Mouse (Mus musculus) intestine, embryonic 14.5 days (tissue): Measurements from ENCODE around the gene Tspan9. TPM values are rescaled to one million over a fixed set of nuclear protein-coding genes. Genes with fewer than 3 reads are reported as not detected.

Experiments used
- ATAC-seq: fragments of 200-750 bp; cut with Nextera tagmentation; replicated peaks from 2 replicates; pipeline ENCODE4 v1.8.0; 2017; ENCODE audit warnings: low read depth, moderate number of reproducible peaks, moderate TSS enrichment, moderate library complexity; ENCODE audit not compliant: low FRiP score, low TSS enrichment
- DNase-seq: peaks from one replicate; pipeline ENCODE4 v3.0.0-alpha.2; 2018; ENCODE audit warnings: low spot score
- H3K27ac ChIP-seq: fragments of 300-500 bp; sonication (generic); 2 replicates; pipeline ENCODE4 v1.5.1; 2014; ENCODE audit warnings: low read depth, mild to moderate bottlenecking, control low read depth
- H3K27me3 ChIP-seq: fragments of 300-500 bp; sonication (generic); replicated peaks from 2 replicates; pipeline ENCODE4 v1.6.1; 2014; ENCODE audit warnings: low read length, control low read depth; ENCODE audit not compliant: control insufficient read depth, insufficient read depth
- H3K36me3 ChIP-seq: fragments of 300-500 bp; sonication (generic); 2 replicates; pipeline ENCODE4 v1.6.1; 2014; ENCODE audit warnings: low read length, control low read depth; ENCODE audit not compliant: control insufficient read depth, insufficient read depth
- H3K4me1 ChIP-seq: fragments of 300-500 bp; sonication (generic); replicated peaks from 2 replicates; pipeline ENCODE4 v1.6.1; 2014; ENCODE audit warnings: low read length, control low read depth, mixed read lengths; ENCODE audit not compliant: control insufficient read depth, insufficient read depth
- H3K4me2 ChIP-seq: fragments of 300-500 bp; sonication (generic); 2 replicates; pipeline ENCODE4 v1.6.1; 2014; ENCODE audit warnings: low read length
- H3K4me3 ChIP-seq: fragments of 300-500 bp; sonication (generic); 2 replicates; pipeline ENCODE4 v1.5.1; 2014; ENCODE audit warnings: low read depth, low read length, control low read depth, mixed read lengths
- H3K9ac ChIP-seq: fragments of 300-500 bp; sonication (generic); 2 replicates; pipeline ENCODE4 v1.6.1; 2014; ENCODE audit warnings: mild to moderate bottlenecking, low read length
- H3K9me3 ChIP-seq: fragments of 300-500 bp; sonication (generic); 2 replicates; pipeline ENCODE4 v1.6.1; 2016; ENCODE audit warnings: low read length, control low read depth; ENCODE audit not compliant: control insufficient read depth
- WGBS: fragments of 180-500 bp; shearing (Covaris S2); extraction: QIAGEN DNeasy Blood & Tissue Kit; methylation state at CpG from one replicate; pipeline ENCODE4 v1.1.7; 2014; 5-methylcytosine and 5-hydroxymethylcytosine counted together
- polyA plus RNA-seq: library from polyadenylated mRNA; unstranded; fragments of >200 nt; fragmentation: Nextera tagmentation; extraction: Ambion mirVana; gene quantifications from 2 replicates; pipeline ENCODE4 v1.2.1, GENCODE M21; 2014

Gene Tspan9
- polyA plus RNA-seq, 1 experiment from 2014 or later = 113 TPM

- no peaks in the 10 kb centered on the region for H3K9me3 ChIP-seq
- no peak for DNase-seq
- H3K4me2 ChIP-seq = no peak overlapping the region
- H3K4me3 ChIP-seq = no peak overlapping the region
- H3K27ac ChIP-seq = no peak overlapping the region
- no peak overlapping the region for H3K9ac ChIP-seq
- WGBS = 79% methylated on average over 5 of the region's 5 CpGs
- ATAC-seq = no peak
- no peaks in the 10 kb centered on the region for H3K36me3 ChIP-seq
- H3K27me3 ChIP-seq = no peaks in the 10 kb centered on the region
- peaks cover 8% of the 10 kb centered on the region; the same call in 1 of the 2 replicates for H3K4me1 ChIP-seq
These were observed 171.5 kb downstream of the Tspan9 start for GRCm38 (mm10) chr6:127971931-127972330.

GRCm38 (mm10) chr6:127970848-127971247 is 172.5 kb downstream of the Tspan9 start:
- no peak overlapping the region for H3K9ac ChIP-seq
- peaks cover 10% of the 10 kb centered on the region; the same call in 1 of the 2 replicates for H3K36me3 ChIP-seq
- WGBS = 62% methylated on average over 5 of the region's 5 CpGs
- no peak overlapping the region for H3K27ac ChIP-seq
- no peaks in the 10 kb centered on the region for H3K27me3 ChIP-seq
- no peak overlapping the region for H3K4me3 ChIP-seq
- H3K4me2 ChIP-seq = no peak overlapping the region
- H3K4me1 ChIP-seq = peaks cover 8% of the 10 kb centered on the region; the same call in 1 of the 2 replicates
- DNase-seq (no peak), ATAC-seq (no peak)
- H3K9me3 ChIP-seq = no peaks in the 10 kb centered on the region

DNA sequence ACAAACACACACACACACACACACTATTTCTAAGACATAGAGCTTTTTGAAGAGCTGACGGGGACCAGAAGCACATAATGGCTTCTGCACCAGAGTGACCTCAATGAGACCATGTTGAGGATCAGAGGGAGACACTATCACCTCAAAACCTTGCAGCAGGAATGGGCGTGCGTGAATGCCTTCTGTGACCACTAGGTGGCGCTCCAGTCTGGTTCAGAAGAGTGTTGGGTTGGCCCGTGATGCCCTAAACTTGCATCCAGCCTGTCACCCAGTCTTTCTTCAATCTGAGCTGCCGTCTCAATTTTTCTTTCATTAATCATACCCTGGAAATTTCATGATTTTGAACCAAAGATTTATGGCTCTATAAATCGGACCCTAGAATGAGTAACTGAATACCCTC is 173.3 kb downstream of the Tspan9 start:
- ATAC-seq (no peak), DNase-seq (peak; percentile 90)
- no peaks in the 10 kb centered on the region for H3K9me3 ChIP-seq
- WGBS = 14% methylated on average over 7 of the region's 7 CpGs
- H3K27me3 ChIP-seq = no peaks in the 10 kb centered on the region
- no peak overlapping the region for H3K9ac ChIP-seq
- H3K4me3 ChIP-seq = no peak overlapping the region
- H3K27ac ChIP-seq = no peak overlapping the region
- H3K4me2 ChIP-seq = no peak overlapping the region
- peaks cover 17% of the 10 kb centered on the region; the same call in 1 of the 2 replicates for H3K36me3 ChIP-seq
- peaks cover 8% of the 10 kb centered on the region; the same call in 1 of the 2 replicates for H3K4me1 ChIP-seq

DNA sequence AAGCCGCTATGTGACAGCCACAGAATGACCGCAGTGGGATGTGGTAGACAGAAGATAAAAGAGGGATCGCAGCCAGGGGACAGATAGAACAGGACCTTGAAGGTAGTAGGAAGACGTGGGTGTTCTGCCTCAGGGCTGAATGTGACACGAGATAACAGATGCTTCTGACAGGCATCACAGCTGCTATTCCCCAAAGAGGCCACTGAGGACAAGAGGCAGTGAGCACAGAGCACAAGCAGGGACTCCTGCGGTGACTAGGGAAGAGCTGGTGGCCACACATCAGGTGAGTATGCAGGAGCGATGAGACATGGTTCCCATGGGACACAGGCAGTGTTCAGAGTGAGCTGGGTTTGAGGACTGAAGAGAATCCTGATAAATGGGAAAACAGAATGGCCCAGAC is 173.7 kb downstream of the Tspan9 start:
- H3K27me3 ChIP-seq = no peaks in the 10 kb centered on the region
- H3K9me3 ChIP-seq = no peaks in the 10 kb centered on the region
- H3K27ac ChIP-seq = no peak overlapping the region
- H3K9ac ChIP-seq = no peak overlapping the region
- no peak overlapping the region for H3K4me2 ChIP-seq
- no peak for ATAC-seq
- DNase-seq = no peak
- no peak overlapping the region for H3K4me3 ChIP-seq
- peaks cover 8% of the 10 kb centered on the region; the same call in 1 of the 2 replicates for H3K4me1 ChIP-seq
- H3K36me3 ChIP-seq = peaks cover 21% of the 10 kb centered on the region; the same call in 1 of the 2 replicates
- WGBS = 79% methylated on average over 7 of the region's 7 CpGs

DNA sequence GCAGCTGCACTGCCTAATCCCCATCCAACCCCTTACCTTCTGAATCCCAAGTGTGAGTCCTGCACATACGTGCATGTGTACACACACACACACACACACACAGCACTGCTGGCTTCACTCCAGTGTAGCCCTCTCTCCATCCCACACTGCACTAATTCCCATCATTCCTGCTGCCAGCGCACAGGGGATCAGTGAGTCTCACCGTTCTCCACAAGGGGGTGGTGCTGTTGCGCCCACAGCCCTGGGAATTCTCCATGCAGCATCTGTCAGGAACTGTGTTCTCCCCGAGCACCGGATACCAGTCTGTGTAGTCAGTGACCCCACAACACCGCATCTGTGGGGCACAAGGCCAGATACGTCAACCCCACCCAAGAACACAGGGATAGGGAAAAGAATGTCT is 177.9 kb downstream of the Tspan9 start:
- Histone ChIP-seq H3K27me3 (no peaks in the 10 kb centered on the region), H3K9me3 (no peaks in the 10 kb centered on the region), H3K4me3 (no peak overlapping the region), H3K36me3 (peaks cover 54% of the 10 kb centered on the region), H3K9ac (no peak overlapping the region), H3K27ac (no peak overlapping the region), H3K4me1 (no peaks in the 10 kb centered on the region), H3K4me2 (no peak overlapping the region)
- no peak for DNase-seq
- ATAC-seq = no peak
- 53% methylated on average over 8 of the region's 8 CpGs for WGBS

GRCm38 (mm10) chr6:127960203-127960602 is 183.2 kb downstream of the Tspan9 start:
- Histone ChIP-seq H3K4me3 (no peak overlapping the region), H3K4me1 (no peaks in the 10 kb centered on the region), H3K9ac (no peak overlapping the region), H3K27me3 (no peaks in the 10 kb centered on the region), H3K36me3 (peaks cover 38% of the 10 kb centered on the region), H3K9me3 (no peaks in the 10 kb centered on the region), H3K4me2 (no peak overlapping the region), H3K27ac (no peak overlapping the region)
- ATAC-seq (no peak), DNase-seq (no peak)
- WGBS = 87% methylated on average over 1 of the region's 1 CpGs

- DNase-seq (no peak), ATAC-seq (no peak)
- no peak overlapping the region for H3K9ac ChIP-seq
- 0 out of 2 replicates have a peak, but pooled peaks cover 5% of the 10 kb centered on the region for H3K36me3 ChIP-seq
- no peaks in the 10 kb centered on the region for H3K9me3 ChIP-seq
- H3K4me1 ChIP-seq = no peaks in the 10 kb centered on the region
- no peak overlapping the region for H3K4me2 ChIP-seq
- H3K27me3 ChIP-seq = no peaks in the 10 kb centered on the region
- H3K27ac ChIP-seq = no peak overlapping the region
- WGBS = 80% methylated on average over 5 of the region's 5 CpGs
- H3K4me3 ChIP-seq = no peak overlapping the region
These were observed 187.2 kb downstream of the Tspan9 start for GRCm38 (mm10) chr6:127956172-127956571.

DNA sequence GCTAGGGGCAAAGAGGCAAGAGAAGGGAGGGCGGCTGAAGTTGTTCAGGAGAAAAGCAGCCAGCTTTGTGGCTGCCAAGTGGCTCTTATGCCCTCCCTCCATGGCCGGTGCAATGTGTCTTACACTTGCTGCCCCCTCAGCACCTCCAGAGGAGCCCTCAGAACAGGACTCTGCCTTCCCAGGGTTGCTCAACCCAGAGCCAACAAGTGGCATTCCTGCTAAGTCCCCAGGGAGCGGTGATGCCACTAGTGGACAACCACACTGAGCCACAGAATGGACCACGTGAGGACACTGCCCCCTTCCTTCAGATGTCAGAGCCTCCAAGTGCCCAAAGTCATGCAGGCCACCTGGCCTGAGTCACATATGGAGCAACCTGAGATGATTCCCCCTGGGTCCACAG is 190.3 kb downstream of the Tspan9 start:
- H3K27ac ChIP-seq = no peak overlapping the region
- no peak for ATAC-seq

GRCm38 (mm10) chr6:127949885-127950284 is 193.5 kb downstream of the Tspan9 start:
- Histone ChIP-seq H3K9me3 (no peaks in the 10 kb centered on the region), H3K27ac (no peak overlapping the region), H3K4me3 (no peak overlapping the region), H3K9ac (no peak overlapping the region), H3K27me3 (no peaks in the 10 kb centered on the region), H3K4me1 (no peaks in the 10 kb centered on the region), H3K4me2 (no peak overlapping the region), H3K36me3 (no peaks in the 10 kb centered on the region)
- DNase-seq (no peak), ATAC-seq (no peak)
- 87% methylated on average over 7 of the region's 7 CpGs for WGBS

More for the DNA sequence above, 190.3 kb downstream of the Tspan9 start:
- 81% methylated on average over 4 of the region's 4 CpGs for WGBS
- no peaks in the 10 kb centered on the region for H3K27me3 ChIP-seq
- H3K9ac ChIP-seq = no peak overlapping the region
- no peaks in the 10 kb centered on the region for H3K36me3 ChIP-seq
- DNase-seq = no peak
- H3K4me2 ChIP-seq = no peak overlapping the region
- no peaks in the 10 kb centered on the region for H3K9me3 ChIP-seq
- no peak overlapping the region for H3K4me3 ChIP-seq
- no peaks in the 10 kb centered on the region for H3K4me1 ChIP-seq
